Mouse (Mus musculus) heart, embryonic 10.5 days (tissue): Measurements from ENCODE around the gene Phactr3. TPM values are rescaled to one million over a fixed set of nuclear protein-coding genes. Genes with fewer than 3 reads are reported as not detected.
"Not testable (repeated sequence)": the region's sequence is repeated elsewhere in the genome, so short reads cannot be mapped to it uniquely, and the experiment has no call there.

Source experiments
- DNase-seq: peaks from one replicate; pipeline ENCODE4 v3.0.0-alpha.2; 2017; ENCODE audit warnings: low spot score
- H3K27ac ChIP-seq: fragments of 300-500 bp; sonication (generic); 2 replicates; pipeline ENCODE4 v1.5.1; 2016; ENCODE audit warnings: mild to moderate bottlenecking
- H3K27me3 ChIP-seq: fragments of 300-500 bp; sonication (generic); 2 replicates; pipeline ENCODE4 v1.6.1; 2016; ENCODE audit warnings: mild to moderate bottlenecking; ENCODE audit not compliant: poor library complexity, insufficient read depth, severe bottlenecking
- H3K36me3 ChIP-seq: fragments of 300-500 bp; sonication (generic); 2 replicates; pipeline ENCODE4 v1.6.1; 2016; ENCODE audit warnings: mild to moderate bottlenecking, moderate library complexity
- H3K4me1 ChIP-seq: fragments of 300-500 bp; sonication (generic); 2 replicates; pipeline ENCODE4 v1.6.1; 2016; ENCODE audit warnings: mild to moderate bottlenecking
- H3K4me3 ChIP-seq: fragments of 300-500 bp; sonication (generic); 2 replicates; pipeline ENCODE4 v1.5.1; 2016; ENCODE audit warnings: mild to moderate bottlenecking, moderate library complexity
- H3K9me3 ChIP-seq: fragments of 300-500 bp; sonication (generic); 2 replicates; pipeline ENCODE4 v1.6.1; 2016; ENCODE audit warnings: mild to moderate bottlenecking, moderate library complexity
- WGBS: fragments of 180-500 bp; shearing (Covaris S2); methylation state at CpG from one replicate; pipeline ENCODE4 v1.1.7; 2016; 5-methylcytosine and 5-hydroxymethylcytosine counted together
- polyA plus RNA-seq: library from polyadenylated mRNA; unstranded; fragments of >200 nt; fragmentation: Nextera tagmentation; extraction: Ambion mirVana; gene quantifications from 2 replicates; pipeline ENCODE4 v1.2.1, GENCODE M21; 2016

The Phactr3 gene
- polyA plus RNA-seq, 1 experiment from 2014 or later = 10.8 TPM

GRCm38 (mm10) chr2:178329551-178329950 is 210.8 kb downstream of the Phactr3 start:
- H3K4me3 ChIP-seq = peak overlapping the region; percentile 39; the same call in 1 of the 2 replicates
- peaks cover 26% of the 10 kb centered on the region for H3K4me1 ChIP-seq
- DNase-seq = peak; percentile 65
- H3K27ac ChIP-seq = no peak overlapping the region
- H3K36me3 ChIP-seq = no peaks in the 10 kb centered on the region
- 68% methylated on average over 5 of the region's 5 CpGs for WGBS
- H3K27me3 ChIP-seq = no peaks in the 10 kb centered on the region
- no peaks in the 10 kb centered on the region for H3K9me3 ChIP-seq

DNA sequence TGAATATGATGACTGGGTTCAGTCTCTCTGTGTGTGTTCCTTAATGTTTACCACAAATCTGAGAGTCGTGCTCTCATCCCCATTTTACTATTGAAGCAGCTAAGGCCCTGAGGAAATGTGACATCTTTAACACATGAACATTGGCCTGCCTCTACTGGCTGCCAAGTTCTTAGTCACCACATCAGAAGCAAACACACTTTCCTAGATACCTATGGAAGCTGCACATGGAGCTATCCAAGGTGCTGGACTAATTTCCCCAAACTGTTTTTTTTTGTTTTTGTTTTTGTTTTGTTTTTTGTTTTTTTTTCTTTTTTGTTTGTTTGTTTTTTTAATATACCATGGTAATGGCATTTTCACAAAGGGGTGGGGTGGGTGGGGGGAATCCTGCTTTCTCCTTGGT is 211.2 kb downstream of the Phactr3 start:
- Histone ChIP-seq H3K4me1 (peaks cover 26% of the 10 kb centered on the region), H3K9me3 (no peaks in the 10 kb centered on the region), H3K27me3 (no peaks in the 10 kb centered on the region), H3K36me3 (no peaks in the 10 kb centered on the region), H3K27ac (no peak overlapping the region), H3K4me3 (no peak overlapping the region)
- WGBS = 65% methylated on average over 1 of the region's 1 CpGs
- no peak for DNase-seq

- Histone ChIP-seq H3K27me3 (no peaks in the 10 kb centered on the region), H3K9me3 (no peaks in the 10 kb centered on the region), H3K4me1 (no peaks in the 10 kb centered on the region), H3K36me3 (no peaks in the 10 kb centered on the region), H3K4me3 (no peak overlapping the region), H3K27ac (no peak overlapping the region)
- DNase-seq = no peak
- WGBS = 35% methylated on average over 1 of the region's 1 CpGs
Measured at GRCm38 (mm10) chr2:178337878-178338277, 219.1 kb downstream of the Phactr3 start.

- 0% methylated on average over 2 of the region's 2 CpGs for WGBS
- H3K9me3 ChIP-seq = no peaks in the 10 kb centered on the region
- no peaks in the 10 kb centered on the region for H3K36me3 ChIP-seq
- H3K27me3 ChIP-seq = no peaks in the 10 kb centered on the region
- H3K27ac ChIP-seq = no peak overlapping the region
- no peak overlapping the region for H3K4me3 ChIP-seq
- no peak for DNase-seq
- H3K4me1 ChIP-seq = no peaks in the 10 kb centered on the region
Measured at GRCm38 (mm10) chr2:178339044-178339443, 220.3 kb downstream of the Phactr3 start.

DNA sequence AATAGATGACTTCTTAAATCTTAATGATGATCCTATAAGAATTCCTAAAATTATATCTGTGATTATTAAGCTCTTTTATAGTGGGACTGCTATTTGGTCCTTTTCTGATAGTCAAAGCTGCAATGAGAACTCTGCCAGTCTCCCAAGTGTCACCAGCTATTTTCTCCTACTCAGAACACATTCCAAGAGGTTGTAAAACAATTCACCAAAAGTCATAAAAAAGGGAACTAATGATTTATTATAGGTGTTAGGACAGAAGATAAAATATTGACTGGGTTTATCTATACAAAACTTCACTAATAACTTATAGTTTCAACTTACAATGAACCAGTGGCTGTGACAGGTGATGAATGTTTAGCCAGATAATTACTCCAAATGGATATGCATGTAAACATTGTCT is 223.3 kb downstream of the Phactr3 start:
- not testable (repeated sequence) for H3K9me3 ChIP-seq, H3K27me3 ChIP-seq, DNase-seq, H3K36me3 ChIP-seq, H3K4me1 ChIP-seq, H3K27ac ChIP-seq, H3K4me3 ChIP-seq

- Histone ChIP-seq H3K27me3 (no peaks in the 10 kb centered on the region), H3K4me1 (no peaks in the 10 kb centered on the region), H3K4me3 (no peak overlapping the region), H3K27ac (no peak overlapping the region), H3K36me3 (no peaks in the 10 kb centered on the region), H3K9me3 (no peaks in the 10 kb centered on the region)
- DNase-seq = no peak
- 78% methylated on average over 4 of the region's 4 CpGs for WGBS
Measured at GRCm38 (mm10) chr2:178342597-178342996, 223.8 kb downstream of the Phactr3 start.

Other genes starting within 250 kb of the Phactr3 start
- gene Gm14327, start 221.9 kb upstream of the Phactr3 start, polyA plus RNA-seq = 4.5 and 5.3 TPM in 2 replicates
- 0.47 and 0.50 TPM in 2 replicates for gene Zfp972, start 193.4 kb upstream of the Phactr3 start, polyA plus RNA-seq
- gene Gm14326, start 161.7 kb upstream of the Phactr3 start, polyA plus RNA-seq = 19.8 and 24.4 TPM in 2 replicates
- 17.0 and 19.9 TPM in 2 replicates for gene Zfp971, start 95.7 kb upstream of the Phactr3 start, polyA plus RNA-seq
- 15.8 and 16.1 TPM in 2 replicates for gene Zfp931, start 40.5 kb upstream of the Phactr3 start, polyA plus RNA-seq